Mouse (Mus musculus): ENCODE results near the gene Dis3l2. TPM values are rescaled to one million over a fixed set of nuclear protein-coding genes. Genes with fewer than 3 reads are reported as not detected.

The Dis3l2 gene
- polyA plus RNA-seq, 1 experiment from 2014 or later, result 35.9 TPM

GRCm38 (mm10) chr1:86750094-86750493, 46.5 kb downstream of the Dis3l2 start:
- Histone ChIP-seq H3K27ac (ENCODE audit: low read depth, low read length) (no peak overlapping the region), H3K4me1 (replicated peaks; ENCODE audit: control insufficient read depth, insufficient read depth, low read length) (no peaks in the 10 kb centered on the region), H3K27me3 (ENCODE audit: control insufficient read depth, insufficient read depth, low read length) (no peaks in the 10 kb centered on the region), H3K9me3 (ENCODE audit: control insufficient read depth, low read length) (no peaks in the 10 kb centered on the region), H3K9ac (ENCODE audit: low read depth, low read length) (no peak overlapping the region), H3K36me3 (ENCODE audit: control insufficient read depth, insufficient read depth, low read length) (no peaks in the 10 kb centered on the region), H3K4me3 (ENCODE audit: low read depth, low read length) (no peak overlapping the region), H3K4me2 (replicated peaks; ENCODE audit: low read depth, low read length) (no peak overlapping the region)
- 84% methylated on average over 3 of the region's 3 CpGs for WGBS
- DNase-seq (ENCODE audit: low spot score), result no peak
- ATAC-seq (ENCODE audit: low FRiP score), result no peak

- ATAC-seq (ENCODE audit: low FRiP score), result no peak
- H3K4me1 ChIP-seq (replicated peaks; ENCODE audit: control insufficient read depth, insufficient read depth, low read length), result no peaks in the 10 kb centered on the region
- no peak overlapping the region for H3K9ac ChIP-seq (ENCODE audit: low read depth, low read length)
- no peak overlapping the region for H3K4me2 ChIP-seq (replicated peaks; ENCODE audit: low read depth, low read length)
- H3K27me3 ChIP-seq (ENCODE audit: control insufficient read depth, insufficient read depth, low read length), result no peaks in the 10 kb centered on the region
- no peak overlapping the region for H3K27ac ChIP-seq (ENCODE audit: low read depth, low read length)
- DNase-seq (ENCODE audit: low spot score), result no peak
- WGBS, result 86% methylated on average over 8 of the region's 8 CpGs
- H3K9me3 ChIP-seq (ENCODE audit: control insufficient read depth, low read length), result no peaks in the 10 kb centered on the region
- H3K4me3 ChIP-seq (ENCODE audit: low read depth, low read length), result no peak overlapping the region
- no peaks in the 10 kb centered on the region for H3K36me3 ChIP-seq (ENCODE audit: control insufficient read depth, insufficient read depth, low read length)
These were observed 49.8 kb downstream of the Dis3l2 start for GRCm38 (mm10) chr1:86753416-86753815.

- Histone ChIP-seq H3K36me3 (ENCODE audit: control insufficient read depth, insufficient read depth, low read length) (no peaks in the 10 kb centered on the region), H3K4me2 (replicated peaks; ENCODE audit: low read depth, low read length) (no peak overlapping the region), H3K9ac (ENCODE audit: low read depth, low read length) (no peak overlapping the region), H3K27me3 (ENCODE audit: control insufficient read depth, insufficient read depth, low read length) (no peaks in the 10 kb centered on the region), H3K4me3 (ENCODE audit: low read depth, low read length) (no peak overlapping the region), H3K9me3 (ENCODE audit: control insufficient read depth, low read length) (no peaks in the 10 kb centered on the region), H3K27ac (ENCODE audit: low read depth, low read length) (no peak overlapping the region), H3K4me1 (replicated peaks; ENCODE audit: control insufficient read depth, insufficient read depth, low read length) (no peaks in the 10 kb centered on the region)
- DNase-seq (ENCODE audit: low spot score) (no peak), ATAC-seq (ENCODE audit: low FRiP score) (no peak)
- 86% methylated on average over 3 of the region's 3 CpGs for WGBS
These were observed 50.7 kb downstream of the Dis3l2 start for GRCm38 (mm10) chr1:86754335-86754734.

- Histone ChIP-seq H3K9me3 (ENCODE audit: control insufficient read depth, low read length) (no peaks in the 10 kb centered on the region), H3K36me3 (ENCODE audit: control insufficient read depth, insufficient read depth, low read length) (no peaks in the 10 kb centered on the region), H3K4me2 (replicated peaks; ENCODE audit: low read depth, low read length) (no peak overlapping the region), H3K4me3 (ENCODE audit: low read depth, low read length) (no peak overlapping the region), H3K27ac (ENCODE audit: low read depth, low read length) (no peak overlapping the region), H3K4me1 (replicated peaks; ENCODE audit: control insufficient read depth, insufficient read depth, low read length) (no peaks in the 10 kb centered on the region), H3K27me3 (ENCODE audit: control insufficient read depth, insufficient read depth, low read length) (no peaks in the 10 kb centered on the region), H3K9ac (ENCODE audit: low read depth, low read length) (no peak overlapping the region)
- 84% methylated on average over 6 of the region's 6 CpGs for WGBS
- ATAC-seq (ENCODE audit: low FRiP score), result no peak
- DNase-seq (ENCODE audit: low spot score), result no peak
These were observed 54.5 kb downstream of the Dis3l2 start for GRCm38 (mm10) chr1:86758091-86758490.

- Histone ChIP-seq H3K27ac (ENCODE audit: low read depth, low read length) (no peak overlapping the region), H3K27me3 (ENCODE audit: control insufficient read depth, insufficient read depth, low read length) (no peaks in the 10 kb centered on the region), H3K4me1 (replicated peaks; ENCODE audit: control insufficient read depth, insufficient read depth, low read length) (no peaks in the 10 kb centered on the region), H3K4me2 (replicated peaks; ENCODE audit: low read depth, low read length) (no peak overlapping the region), H3K9me3 (ENCODE audit: control insufficient read depth, low read length) (no peaks in the 10 kb centered on the region), H3K9ac (ENCODE audit: low read depth, low read length) (no peak overlapping the region), H3K36me3 (ENCODE audit: control insufficient read depth, insufficient read depth, low read length) (no peaks in the 10 kb centered on the region), H3K4me3 (ENCODE audit: low read depth, low read length) (no peak overlapping the region)
- 86% methylated on average over 6 of the region's 6 CpGs for WGBS
- ATAC-seq (ENCODE audit: low FRiP score) (no peak), DNase-seq (ENCODE audit: low spot score) (no peak)
These were observed 58.6 kb downstream of the Dis3l2 start for GRCm38 (mm10) chr1:86762161-86762560.

- WGBS, result 98% methylated on average over 2 of the region's 2 CpGs
- ATAC-seq (ENCODE audit: low FRiP score) (no peak), DNase-seq (ENCODE audit: low spot score) (no peak)
- no peaks in the 10 kb centered on the region for H3K36me3 ChIP-seq (ENCODE audit: control insufficient read depth, insufficient read depth, low read length)
- H3K4me2 ChIP-seq (replicated peaks; ENCODE audit: low read depth, low read length), result no peak overlapping the region
- H3K4me1 ChIP-seq (replicated peaks; ENCODE audit: control insufficient read depth, insufficient read depth, low read length), result no peaks in the 10 kb centered on the region
- no peaks in the 10 kb centered on the region for H3K9me3 ChIP-seq (ENCODE audit: control insufficient read depth, low read length)
- H3K4me3 ChIP-seq (ENCODE audit: low read depth, low read length), result no peak overlapping the region
- no peaks in the 10 kb centered on the region for H3K27me3 ChIP-seq (ENCODE audit: control insufficient read depth, insufficient read depth, low read length)
- H3K27ac ChIP-seq (ENCODE audit: low read depth, low read length), result no peak overlapping the region
- no peak overlapping the region for H3K9ac ChIP-seq (ENCODE audit: low read depth, low read length)
These were observed 97.6 kb downstream of the Dis3l2 start for GRCm38 (mm10) chr1:86801241-86801640.

GRCm38 (mm10) chr1:86811756-86812155, 108.1 kb downstream of the Dis3l2 start:
- WGBS, result 84% methylated on average over 3 of the region's 3 CpGs
- no peak for DNase-seq (ENCODE audit: low spot score)
- H3K27me3 ChIP-seq (ENCODE audit: control insufficient read depth, insufficient read depth, low read length), result no peaks in the 10 kb centered on the region

GRCm38 (mm10) chr1:86822266-86822665, 118.7 kb downstream of the Dis3l2 start:
- Histone ChIP-seq H3K9me3 (ENCODE audit: control insufficient read depth, low read length) (no peaks in the 10 kb centered on the region), H3K36me3 (ENCODE audit: control insufficient read depth, insufficient read depth, low read length) (no peaks in the 10 kb centered on the region), H3K9ac (ENCODE audit: low read depth, low read length) (no peak overlapping the region), H3K4me1 (replicated peaks; ENCODE audit: control insufficient read depth, insufficient read depth, low read length) (no peaks in the 10 kb centered on the region), H3K27me3 (ENCODE audit: control insufficient read depth, insufficient read depth, low read length) (no peaks in the 10 kb centered on the region), H3K27ac (ENCODE audit: low read depth, low read length) (no peak overlapping the region), H3K4me3 (ENCODE audit: low read depth, low read length) (no peak overlapping the region), H3K4me2 (replicated peaks; ENCODE audit: low read depth, low read length) (no peak overlapping the region)
- DNase-seq (ENCODE audit: low spot score), result no peak
- 70% methylated on average over 1 of the region's 1 CpGs for WGBS
- ATAC-seq (ENCODE audit: low FRiP score), result no peak

More at GRCm38 (mm10) chr1:86811756-86812155, 108.1 kb downstream of the Dis3l2 start:
- no peak overlapping the region for H3K4me2 ChIP-seq (replicated peaks; ENCODE audit: low read depth, low read length)
- H3K27ac ChIP-seq (ENCODE audit: low read depth, low read length), result no peak overlapping the region
- ATAC-seq (ENCODE audit: low FRiP score), result no peak
- H3K36me3 ChIP-seq (ENCODE audit: control insufficient read depth, insufficient read depth, low read length), result no peaks in the 10 kb centered on the region
- H3K9ac ChIP-seq (ENCODE audit: low read depth, low read length), result no peak overlapping the region
- H3K4me1 ChIP-seq (replicated peaks; ENCODE audit: control insufficient read depth, insufficient read depth, low read length), result no peaks in the 10 kb centered on the region
- no peaks in the 10 kb centered on the region for H3K9me3 ChIP-seq (ENCODE audit: control insufficient read depth, low read length)
- H3K4me3 ChIP-seq (ENCODE audit: low read depth, low read length), result no peak overlapping the region

GRCm38 (mm10) chr1:86834351-86834987, 130.9 kb downstream of the Dis3l2 start:
- Histone ChIP-seq H3K36me3 (ENCODE audit: control insufficient read depth, insufficient read depth, low read length) (no peaks in the 10 kb centered on the region), H3K4me3 (ENCODE audit: low read depth, low read length) (no peak overlapping the region), H3K27me3 (ENCODE audit: control insufficient read depth, insufficient read depth, low read length) (no peaks in the 10 kb centered on the region), H3K9me3 (ENCODE audit: control insufficient read depth, low read length) (no peaks in the 10 kb centered on the region), H3K4me1 (replicated peaks; ENCODE audit: control insufficient read depth, insufficient read depth, low read length) (no peaks in the 10 kb centered on the region), H3K27ac (ENCODE audit: low read depth, low read length) (no peak overlapping the region), H3K4me2 (replicated peaks; ENCODE audit: low read depth, low read length) (no peak overlapping the region), H3K9ac (ENCODE audit: low read depth, low read length) (no peak overlapping the region)
- WGBS, result 77% methylated on average over 2 of the region's 2 CpGs
- DNase-seq (ENCODE audit: low spot score), result no peak
- no peak for ATAC-seq (ENCODE audit: low FRiP score)
